Mouse (Mus musculus) CD4-positive helper T cell, adult 2 months (primary cell): ENCODE data around the gene Nxpe5.
A peak's percentile ranks its signal among the peaks of the same experiment; 100 is the strongest.

Source experiments
- DNase-seq: peaks from one replicate; pipeline ENCODE4 v3.0.0-alpha.2; 2012; ENCODE audit warnings: low read depth, missing footprints, low spot score

The Nxpe5 gene

DNA sequence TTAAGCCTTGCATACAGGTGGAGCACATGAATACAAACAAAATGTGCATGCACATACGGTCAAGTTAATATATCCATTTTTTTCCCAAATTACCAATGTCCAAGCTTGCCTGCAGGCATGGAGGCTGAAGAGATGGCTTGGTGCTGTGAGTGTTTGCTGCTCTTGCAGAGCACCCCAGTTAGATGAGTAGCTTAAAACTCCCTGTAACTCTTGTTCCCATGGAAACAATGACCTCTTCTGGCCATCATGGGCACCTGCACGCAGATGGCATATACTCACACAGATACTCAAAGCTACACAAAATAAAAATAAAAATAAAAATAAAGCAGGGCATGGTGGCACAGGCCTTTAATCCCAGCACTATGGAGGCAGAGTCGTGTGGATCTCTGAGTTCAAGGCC is 27.4 kb downstream of the Nxpe5 start:
- DNase-seq = no peak

DNA sequence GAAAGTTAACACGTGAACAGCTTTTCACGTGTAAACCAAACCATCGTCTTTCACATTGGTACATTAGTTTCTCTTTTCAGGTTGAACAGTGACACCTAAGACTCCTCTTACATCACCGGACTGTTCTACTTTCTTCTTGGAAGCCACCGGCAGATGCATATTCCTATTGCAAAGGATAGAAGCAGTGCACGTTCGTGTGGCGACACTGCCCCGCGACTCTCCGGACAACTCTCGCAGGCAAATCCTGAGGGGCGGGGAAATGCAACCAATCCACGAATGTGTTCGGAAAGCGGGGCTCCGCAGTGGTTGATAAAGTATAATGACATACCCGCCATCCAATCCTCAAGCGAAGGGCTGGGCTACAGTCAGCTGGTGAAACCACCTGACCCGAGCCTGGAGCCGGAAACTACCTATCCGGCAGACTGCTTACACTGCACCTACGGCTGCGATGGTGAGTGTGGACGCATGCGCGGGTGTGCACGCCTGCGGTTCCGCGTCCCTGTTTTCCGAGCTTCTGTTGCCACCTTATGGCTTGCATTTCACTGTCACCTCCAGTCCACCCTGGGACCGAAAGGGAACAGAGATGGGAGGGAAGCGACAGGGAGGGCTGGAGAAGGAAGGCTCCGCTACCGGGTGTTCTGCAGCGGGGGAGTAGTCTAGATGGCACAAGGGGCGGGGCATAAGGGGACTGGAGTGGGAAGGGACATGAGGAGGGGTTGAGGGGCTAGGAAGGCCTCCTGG is 29.8 kb downstream of the Nxpe5 start, which contains the start of gene Lamtor4:
Gene Lamtor4 (plus strand): TSS at position 130 of the 741 bp plus-strand sequence.
- DNase-seq = peak; percentile 97

DNA sequence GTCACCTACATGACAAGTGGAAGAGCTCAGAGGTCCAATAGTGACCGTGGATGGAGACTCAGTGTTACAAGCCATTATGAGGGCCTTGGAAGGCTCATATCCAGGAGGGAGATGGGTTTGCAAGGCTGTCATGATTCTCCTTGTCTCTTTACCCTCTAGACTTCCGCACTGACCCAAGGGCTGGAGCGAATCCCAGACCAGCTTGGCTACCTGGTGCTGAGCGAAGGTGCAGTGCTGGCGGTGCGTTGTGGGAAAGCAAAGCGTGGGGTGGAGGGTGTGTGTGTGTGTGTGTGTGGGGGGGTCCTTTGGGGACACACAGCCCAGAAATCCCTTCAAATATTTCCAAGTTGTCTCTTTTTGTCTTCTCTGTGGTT is 30.4 kb downstream of the Nxpe5 start:
- no peak for DNase-seq

DNA sequence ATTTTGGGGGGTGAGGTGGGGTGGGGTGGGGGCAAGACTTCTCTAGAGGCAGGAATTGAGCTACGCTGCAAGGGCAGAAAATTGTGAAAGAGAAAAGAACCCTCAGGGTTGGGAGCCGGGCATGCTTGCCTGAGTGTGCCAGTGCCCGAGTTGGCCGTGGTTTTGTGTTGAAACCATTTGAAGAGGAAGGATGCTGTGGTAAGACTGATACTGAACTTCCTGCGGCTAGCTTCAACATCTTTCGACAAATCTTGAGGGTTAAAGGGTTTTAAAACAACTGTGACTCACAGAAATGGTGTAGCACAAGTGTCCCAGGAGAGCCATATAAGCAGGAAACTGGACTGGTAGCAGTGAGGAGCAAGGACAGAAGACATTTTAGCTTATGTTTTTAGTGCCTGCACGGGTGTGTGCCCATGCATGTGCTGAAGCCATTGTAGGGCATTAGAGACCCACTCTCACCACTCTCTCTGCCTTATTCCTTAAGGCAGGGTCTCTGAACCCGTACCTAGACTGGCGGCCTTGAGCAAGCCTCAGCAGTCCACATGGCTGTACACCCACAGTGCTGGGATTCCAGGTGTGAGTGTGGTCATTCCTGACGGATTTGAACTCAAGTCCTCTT is 31.4 kb downstream of the Nxpe5 start:
- DNase-seq = peak; percentile 75

DNA sequence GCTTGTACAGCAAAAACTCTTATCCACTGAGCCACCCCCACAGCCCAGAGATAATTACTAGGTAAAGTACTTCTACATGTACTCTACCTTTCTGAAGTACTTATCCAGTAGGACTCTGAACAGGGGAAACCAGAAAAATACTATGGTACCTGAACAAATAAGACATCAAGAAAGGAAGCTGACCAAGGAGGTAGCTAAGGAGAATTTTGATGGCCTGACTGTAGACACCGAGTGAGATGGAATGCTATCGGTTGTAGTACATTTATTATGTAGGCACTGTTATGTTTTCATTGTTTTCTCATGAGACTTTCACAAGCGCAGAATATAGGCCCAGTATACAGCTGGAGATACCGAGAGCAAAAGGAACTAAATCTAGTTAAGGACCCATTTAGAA is 31.9 kb downstream of the Nxpe5 start:
- no peak for DNase-seq

DNA sequence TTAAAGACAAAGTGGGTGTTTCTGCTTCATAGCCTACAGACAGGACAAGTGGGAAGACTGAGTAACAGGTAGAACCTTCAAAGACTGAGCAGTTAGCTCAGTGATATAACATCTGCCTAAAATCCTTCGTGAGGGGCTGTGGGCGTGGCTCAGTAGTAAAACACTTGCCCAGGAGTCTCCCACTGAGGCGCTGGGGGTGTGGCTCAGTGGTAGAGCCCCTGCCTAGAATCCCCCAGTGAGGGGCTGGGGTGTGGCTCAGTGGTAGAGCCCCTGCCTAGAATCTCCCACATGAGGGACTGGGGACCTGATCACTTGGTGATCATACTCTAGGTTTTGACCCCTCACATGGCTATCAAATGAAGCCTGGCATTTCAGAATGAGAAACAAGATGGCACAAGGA is 32.4 kb downstream of the Nxpe5 start:
- no peak for DNase-seq

DNA sequence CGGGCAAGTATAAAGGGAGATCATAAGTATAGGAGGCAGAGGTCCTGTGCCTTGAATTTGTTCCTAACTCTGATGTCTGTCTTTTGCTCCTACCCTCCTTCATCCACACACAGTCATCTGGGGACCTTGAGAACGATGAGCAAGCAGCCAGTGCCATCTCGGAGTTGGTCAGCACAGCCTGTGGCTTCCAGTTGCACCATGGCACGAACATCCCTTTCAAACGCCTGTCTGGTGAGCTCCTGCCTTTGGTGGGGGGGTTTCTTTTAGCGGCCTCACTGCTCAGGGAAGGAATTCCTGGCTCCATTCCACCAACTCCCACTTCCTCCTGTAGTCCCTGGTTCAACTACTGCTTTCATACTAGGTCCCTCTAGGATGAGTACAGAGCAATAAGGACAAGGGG is 32.8 kb downstream of the Nxpe5 start:
- DNase-seq = no peak

DNA sequence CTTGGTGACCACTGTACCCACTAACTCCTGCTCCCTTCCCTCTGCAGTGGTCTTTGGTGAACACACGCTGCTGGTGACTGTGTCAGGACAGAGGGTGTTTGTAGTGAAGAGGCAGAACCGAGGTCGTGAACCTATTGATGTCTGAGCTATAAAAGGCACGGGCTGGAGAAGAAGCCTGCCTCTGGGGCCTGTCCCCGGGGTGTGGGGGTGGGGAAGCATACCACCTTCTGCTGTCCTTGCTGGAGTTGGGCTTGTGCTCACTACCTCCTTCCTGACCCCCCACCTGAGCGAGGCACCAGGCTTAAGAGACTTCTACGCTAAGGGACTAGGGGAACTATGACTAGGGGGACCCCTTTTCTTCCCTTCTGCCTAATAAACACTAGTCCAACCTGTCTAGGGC is 33.3 kb downstream of the Nxpe5 start:
- no peak for DNase-seq

DNA sequence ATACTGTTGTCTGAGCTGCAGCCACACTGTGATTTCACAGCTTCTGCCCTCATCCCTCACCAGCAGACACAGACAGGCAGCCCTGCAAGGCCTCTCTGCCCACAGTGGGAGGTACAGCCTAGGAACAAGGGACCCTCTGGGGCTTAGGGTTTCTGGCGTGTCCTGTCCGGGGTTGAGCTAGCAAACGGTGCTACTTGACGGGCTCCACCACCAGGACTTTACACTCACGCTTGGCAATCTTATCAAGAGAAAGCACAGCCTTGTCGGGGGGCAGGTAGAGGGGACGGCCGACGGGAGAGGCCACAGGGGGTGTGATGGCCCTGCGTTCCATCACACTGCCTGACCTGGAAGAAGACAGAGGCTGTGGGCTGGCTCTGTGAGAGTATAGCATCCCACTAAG is 34.4 kb downstream of the Nxpe5 start:
- DNase-seq = no peak

DNA sequence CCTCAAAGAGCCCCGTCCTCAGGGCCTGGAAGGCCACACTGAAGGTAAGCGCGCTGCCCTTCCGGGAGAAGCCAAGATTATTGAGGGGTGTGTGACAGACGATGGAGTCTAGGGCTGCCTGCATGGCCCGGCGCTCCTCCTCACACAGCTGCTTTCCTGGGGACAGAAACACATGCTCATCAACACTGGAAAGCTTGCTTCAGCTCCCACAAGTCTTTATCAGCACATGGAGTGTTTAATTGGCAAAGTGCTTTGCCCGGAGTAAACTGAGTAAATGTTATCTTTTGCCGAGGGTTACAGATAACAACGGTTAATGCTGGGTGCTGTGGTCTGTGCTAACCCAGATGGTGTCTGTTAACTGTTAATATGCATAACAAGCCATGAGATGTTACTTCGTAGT is 35.1 kb downstream of the Nxpe5 start:
- no peak for DNase-seq

DNA sequence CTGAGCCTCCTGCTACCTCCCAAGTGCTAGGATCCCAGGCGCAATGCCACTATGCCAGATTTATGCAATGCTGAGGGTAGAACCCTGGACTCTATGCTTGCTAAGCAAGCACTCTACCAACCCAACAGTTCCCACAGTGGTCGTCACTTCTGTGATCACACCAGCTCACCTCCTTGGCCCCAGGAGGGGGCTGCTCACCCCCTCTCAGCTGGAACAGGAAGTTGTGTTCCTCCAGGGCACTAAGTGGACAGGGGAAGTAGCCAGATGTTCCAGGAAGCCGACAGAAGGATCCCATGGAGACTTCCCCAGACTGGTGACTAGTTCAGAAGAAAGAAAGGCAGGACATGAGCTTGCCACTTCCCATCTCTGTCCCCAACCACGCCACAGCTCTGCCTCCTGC is 36.3 kb downstream of the Nxpe5 start:
- DNase-seq = no peak

DNA sequence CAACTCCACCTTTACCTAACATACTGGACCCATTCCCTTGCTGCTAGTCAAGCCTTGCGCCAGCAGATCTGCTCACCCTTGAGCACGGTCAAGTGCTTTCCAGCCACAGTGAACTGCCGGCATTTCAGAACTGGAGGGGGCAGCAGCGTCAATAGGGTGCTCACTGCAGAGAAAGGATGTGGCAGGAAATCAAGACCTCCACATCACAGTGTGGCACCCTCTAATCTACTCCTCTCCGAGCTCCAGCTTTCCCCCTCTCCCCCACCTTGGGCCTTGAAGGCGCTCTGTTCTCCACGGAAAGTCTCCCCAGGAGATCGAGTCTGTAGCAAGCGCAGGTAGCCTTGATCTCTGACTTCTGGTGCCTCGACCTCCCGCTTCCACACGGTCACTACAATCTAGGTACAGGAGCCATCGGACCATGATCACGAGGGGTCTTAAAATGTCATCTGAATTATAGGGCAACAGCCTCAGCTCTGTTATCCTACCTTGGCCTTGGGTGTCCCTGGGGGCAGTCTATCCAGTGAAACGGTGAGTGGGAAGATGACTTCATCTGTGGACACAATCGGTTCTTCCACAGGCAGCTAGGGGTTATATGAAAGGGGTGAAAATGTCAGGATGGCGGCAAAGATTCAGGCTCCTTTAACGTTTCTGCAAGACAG is 37.0 kb downstream of the Nxpe5 start:
- no peak for DNase-seq

DNA sequence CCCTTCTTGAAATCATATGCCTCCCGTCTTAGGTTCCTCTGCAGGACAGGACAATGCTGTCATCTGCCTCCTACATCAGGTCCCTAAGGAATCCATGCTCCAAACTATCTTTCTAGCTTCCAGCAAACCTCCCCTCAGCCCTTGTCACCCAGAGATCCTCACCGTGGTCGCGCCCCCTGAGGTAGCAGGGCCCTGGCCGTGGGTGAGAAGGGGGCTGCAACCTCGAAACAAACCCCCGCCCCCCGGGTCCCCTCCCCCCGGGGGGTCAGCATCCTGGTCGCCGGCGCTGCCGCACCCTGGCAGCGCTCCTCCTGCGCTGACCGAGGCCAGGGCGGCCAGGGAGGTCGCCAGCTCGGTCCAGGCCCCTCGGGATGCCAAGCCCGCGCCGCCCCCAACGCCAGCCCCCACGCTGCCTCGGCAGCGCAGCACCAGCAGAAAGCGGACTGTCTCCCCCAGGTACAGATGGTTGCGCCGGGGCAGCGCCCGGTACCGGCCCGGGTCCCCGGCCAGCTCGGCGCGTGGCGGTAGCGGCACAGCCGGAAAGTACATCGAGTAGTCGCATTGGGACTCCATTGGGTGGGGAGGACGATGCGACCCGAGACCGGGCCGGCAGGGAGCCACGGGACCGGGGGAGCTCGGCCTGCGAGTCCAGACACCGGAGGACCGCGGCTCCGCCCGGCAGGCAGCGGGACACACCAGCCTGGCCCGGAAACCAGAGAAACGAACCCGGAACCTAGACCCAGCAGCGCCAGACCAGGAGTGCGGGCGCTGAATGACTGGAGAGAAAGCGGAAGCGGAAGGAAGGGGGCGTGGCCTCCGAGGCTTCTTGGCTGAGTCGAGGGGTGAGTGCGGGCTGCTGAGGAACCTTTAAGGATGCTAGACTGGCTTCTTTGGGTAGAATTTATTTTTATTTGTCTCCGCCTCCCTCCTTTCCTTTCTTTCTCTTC is 37.8 kb downstream of the Nxpe5 start, which contains the start of gene BC037034:
Gene BC037034 (minus strand): TSS at position 774 of the 947 bp plus-strand sequence.
- peak; percentile 93 for DNase-seq

DNA sequence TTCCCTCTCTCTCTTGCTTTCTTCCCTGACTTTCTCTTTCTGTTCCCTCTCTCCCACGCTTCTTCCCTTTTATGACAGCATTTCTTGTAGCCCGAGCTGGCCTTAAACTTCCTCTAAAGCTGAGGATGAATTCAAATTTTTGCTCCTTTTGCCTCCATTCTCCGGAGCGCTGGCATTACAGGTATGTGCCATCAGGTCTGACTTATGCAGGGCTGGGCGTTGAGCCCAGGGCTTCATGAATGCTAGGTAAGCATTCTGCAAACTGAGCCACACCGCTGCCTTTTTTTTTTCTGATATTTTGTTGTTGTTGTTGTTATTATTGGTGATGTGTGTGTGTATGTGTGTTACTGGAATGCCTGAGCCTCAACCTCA is 38.5 kb downstream of the Nxpe5 start:
- DNase-seq = no peak

DNA sequence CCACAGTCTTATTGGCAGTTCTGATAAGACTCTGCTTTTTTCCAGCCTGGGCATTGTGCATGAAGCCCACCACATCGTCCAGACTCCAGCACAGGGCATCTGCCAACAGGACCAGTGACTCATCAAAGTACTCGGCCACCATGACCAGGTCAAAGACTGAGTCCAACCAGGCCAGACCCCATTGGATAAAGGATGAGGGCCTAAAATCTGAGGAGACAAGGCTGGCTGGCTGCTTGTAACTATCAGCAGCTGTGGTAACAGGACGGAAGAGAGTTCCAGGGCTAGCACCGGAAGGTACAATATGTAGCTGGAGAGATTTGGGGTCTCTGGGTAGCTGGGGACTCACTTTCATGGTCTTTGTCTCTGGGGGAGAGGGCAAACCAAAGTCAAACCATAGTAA is 40.0 kb downstream of the Nxpe5 start:
- DNase-seq = no peak

DNA sequence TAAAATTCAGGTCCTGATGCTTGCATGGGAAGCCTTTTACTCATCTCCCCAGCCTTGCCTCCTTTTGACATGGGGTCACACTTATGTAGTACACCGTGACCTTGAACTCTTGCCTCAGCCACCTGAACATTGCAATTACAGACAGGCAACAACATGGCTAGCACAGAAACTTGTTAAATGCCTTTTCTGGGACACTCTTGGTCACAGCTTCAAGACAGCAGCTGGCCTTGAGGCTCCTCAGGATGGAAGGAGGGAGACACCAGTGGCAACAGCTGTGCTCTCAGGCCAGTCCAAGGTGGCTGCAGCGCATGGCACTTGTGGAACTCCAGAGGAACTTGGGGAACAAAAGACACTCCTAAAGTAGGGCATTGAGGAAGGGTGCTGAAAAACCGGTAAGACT is 41.4 kb downstream of the Nxpe5 start:
- no peak for DNase-seq

DNA sequence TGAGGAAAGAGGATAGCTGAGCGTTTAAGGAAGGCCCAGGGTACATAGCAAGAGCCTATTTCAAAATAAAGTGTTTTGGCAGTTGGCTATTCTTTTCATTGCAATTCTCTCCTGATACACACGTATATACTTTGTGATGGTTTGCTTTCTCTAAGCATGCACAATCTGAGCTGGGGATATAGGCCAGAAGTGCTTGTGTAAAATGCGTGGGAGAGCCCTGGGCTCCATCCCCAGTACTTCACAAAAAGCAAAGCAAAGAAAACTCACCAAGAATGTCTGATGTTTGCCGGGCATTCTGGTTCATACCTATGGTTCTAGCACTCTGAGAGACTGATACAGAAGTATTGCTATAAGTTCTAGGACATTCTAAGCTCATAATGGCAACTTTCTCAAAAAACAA is 43.3 kb downstream of the Nxpe5 start:
- DNase-seq = no peak

DNA sequence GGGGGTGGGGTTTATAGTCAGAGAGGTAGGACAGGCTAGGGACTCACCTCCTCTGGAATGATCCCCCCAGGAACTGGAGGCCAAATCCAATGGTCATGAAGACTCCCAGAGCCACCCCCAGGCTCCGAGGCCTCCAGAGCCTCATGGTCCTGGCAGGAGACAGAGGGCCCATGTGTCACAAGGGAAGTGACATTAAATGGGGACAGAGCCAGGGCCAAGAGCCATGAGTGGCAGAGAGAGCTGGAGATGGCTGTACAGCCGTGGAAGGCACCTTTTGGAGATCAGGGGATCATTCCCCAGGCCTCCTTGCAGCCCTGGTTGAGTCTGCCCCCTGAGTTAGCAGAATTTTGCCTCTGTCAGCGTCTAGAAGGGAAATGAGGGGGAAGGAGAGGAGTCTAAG is 45.5 kb downstream of the Nxpe5 start:
- DNase-seq = no peak

DNA sequence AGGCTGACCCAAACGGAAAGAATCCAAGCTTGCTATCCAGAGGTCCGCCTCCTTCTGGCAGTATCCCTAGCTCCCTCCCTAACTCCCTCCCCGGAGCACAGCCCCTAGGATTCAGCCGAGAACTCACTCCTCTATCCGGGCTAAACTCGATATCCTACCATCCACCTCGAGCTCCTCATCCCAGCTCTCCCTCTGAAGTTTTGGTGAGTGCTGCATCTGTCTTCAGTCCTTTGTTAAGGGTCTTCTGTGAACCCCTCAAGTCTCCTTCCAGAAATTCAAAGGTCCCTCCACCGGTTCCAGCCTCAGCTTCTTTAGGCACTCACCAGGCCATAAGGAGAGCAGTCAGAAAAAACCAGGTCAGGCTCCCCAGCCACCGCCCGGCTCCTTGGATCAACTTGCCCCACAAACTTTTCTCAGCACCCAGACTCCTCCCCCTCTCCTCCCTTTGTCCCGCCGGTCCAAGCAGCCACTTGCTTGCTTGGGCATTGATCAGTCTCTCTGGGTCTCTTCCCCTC is 46.8 kb downstream of the Nxpe5 start, which contains the start of gene Gal3st4:
Gene Gal3st4 (minus strand): TSS at position 432 of the 515 bp plus-strand sequence.
- DNase-seq = no peak

DNA sequence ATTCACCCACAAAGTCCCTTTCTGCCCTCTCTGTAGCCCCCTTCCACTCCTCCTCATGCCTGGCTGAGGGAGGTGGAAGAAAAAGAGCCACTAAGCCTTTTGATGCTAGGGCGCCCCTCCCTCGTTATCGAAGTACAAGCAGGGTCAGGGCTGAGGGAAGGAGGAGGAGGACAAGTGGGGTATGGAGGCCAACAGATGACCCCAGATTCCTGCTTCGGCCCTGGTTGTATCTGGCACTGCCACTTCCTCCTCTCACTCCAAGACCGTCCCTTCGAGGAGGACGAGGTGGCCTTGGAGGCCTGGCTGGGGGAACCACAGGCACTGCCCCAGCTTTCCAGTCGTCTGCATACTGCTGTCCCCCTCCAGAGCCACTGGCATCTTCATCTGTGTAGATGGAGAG is 48.5 kb downstream of the Nxpe5 start:
- no peak for DNase-seq

DNA sequence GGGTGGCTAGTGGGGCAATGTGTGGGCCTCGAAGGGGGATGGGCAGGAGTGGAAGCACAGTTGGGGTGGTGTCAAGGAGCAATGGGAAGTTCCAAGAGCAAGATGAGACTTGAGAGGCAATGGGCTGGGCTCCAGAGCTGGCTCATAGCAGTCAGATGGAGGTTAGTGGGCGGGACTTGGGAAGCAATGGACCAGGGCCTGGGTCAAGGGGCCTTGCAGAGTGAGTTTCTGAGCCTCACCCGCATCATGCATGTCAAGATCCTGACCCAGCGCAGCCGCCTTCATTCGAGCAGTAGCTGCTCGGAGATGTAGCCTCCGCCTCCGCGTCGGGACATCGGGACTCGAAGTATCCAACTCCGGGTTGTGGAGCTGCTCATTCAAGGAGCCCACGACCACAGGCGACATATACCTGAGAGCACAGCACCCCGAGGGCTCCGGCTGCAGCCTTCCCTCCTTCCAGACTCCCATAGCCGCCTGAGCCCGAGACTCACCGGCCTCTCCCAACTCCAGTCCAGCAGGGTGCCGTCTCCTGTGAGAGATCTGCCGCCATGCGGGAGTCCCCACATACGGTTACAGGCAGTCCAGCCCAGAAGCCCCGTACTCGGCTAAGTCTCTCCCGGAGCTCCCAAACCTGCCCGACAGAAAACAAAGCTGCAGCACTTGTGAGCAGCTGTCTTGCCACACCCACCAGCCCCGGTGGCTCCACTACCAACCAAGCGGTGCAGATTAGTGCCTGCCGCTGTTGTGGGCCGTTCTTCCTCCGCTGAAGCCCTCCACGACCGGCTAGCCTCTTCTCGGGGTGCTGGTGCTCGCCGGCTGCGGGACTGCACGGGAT is 49.7 kb downstream of the Nxpe5 start:
- no peak for DNase-seq
